Mouse (Mus musculus) ES-CJ7 (cell line): Measurements from ENCODE around the gene Fgf15.

ENCODE experiments used
- DNase-seq: peaks from one replicate; pipeline ENCODE4 v3.0.0; 2011; ENCODE audit warnings: low read depth, low spot score

Gene Fgf15

GRCm38 (mm10) chr7:144890661-144891060 lies 5.7 kb upstream of the Fgf15 start:
- DNase-seq, result peak; percentile 52

DNA sequence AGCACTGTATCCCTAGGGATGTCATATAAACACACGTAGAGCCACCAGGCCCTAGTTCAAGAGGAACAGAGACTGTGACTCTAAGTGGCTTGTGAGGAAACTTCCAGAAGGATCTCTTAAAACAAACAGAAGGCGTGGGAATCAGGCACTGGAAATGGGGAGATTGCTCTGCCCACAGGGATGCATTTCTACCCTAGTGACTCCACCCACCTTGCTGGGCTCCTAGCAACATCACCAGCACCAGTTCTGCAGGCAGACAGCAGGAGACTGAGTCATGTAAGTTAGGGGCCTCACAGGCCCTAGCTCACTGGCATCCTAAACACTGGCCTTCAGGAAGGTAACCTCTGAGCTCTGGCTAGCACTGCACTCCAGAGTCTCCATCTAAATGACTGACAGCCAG lies 4.5 kb upstream of the Fgf15 start:
- no peak for DNase-seq

- DNase-seq, result peak; percentile 43
Observed at GRCm38 (mm10) chr7:144892322-144892721, 4.0 kb upstream of the Fgf15 start.

DNA sequence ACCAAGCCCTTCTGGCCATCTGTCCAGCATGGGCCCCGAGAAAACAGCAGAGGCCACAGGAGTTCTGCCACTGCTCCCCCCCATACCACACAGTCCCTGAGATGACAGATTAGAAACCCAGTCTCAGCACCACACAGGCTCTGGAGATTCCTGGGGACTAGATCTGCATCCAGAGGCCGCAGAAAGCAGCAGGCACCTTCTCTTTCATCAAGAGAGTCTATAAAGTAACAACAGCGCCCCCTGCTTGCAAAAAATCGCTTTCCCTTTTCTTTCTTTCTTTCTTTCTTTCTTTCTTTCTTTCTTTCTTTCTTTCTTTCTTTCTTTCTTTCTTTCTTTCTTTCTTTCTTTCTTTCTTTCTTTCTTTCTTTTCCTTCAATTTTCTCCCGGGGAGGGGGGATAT lies 2.1 kb upstream of the Fgf15 start:
- DNase-seq, result peak; percentile 52

- DNase-seq, result no peak
Observed at GRCm38 (mm10) chr7:144894706-144895105, 1.6 kb upstream of the Fgf15 start.

DNA sequence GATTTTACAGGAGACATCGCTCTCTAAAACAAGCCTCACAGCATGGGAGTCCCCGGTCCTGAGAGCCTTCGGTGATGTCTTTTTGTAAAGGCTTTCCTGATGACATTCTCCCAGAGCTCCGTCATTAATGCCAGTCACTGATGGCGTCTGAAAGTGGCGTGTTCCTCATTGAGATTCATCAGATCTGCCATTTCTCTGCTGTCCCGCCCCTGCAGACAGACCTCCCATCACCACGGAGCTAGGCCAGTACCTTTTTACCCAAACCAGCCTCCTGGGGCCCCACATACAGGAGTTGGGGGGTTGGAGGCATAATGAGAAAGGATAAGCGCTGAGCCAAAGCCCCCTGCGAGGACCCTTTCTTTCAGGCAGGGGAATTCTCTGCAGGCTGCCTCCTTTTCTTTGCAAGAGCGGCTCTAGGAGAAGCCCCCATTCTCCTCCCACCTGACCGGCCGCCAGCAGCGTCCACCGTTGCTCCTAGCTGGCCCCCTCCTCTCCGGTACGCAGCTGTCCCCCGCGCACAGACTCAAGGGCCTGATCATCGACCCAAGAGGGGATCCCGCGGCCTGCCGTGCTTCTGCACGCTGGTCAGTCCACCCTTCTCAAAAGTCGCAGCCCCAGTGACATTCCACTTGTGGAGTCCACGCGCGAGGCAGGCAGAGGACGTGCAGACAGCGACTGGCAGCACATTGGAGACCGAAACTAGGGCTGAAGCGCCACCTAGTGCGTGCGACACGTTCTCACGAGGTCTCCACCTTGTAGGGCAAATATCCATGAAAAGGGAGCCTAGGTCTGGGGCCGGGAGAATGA lies 823 bp upstream of the Fgf15 start:
- DNase-seq, result peak; percentile 91

GRCm38 (mm10) chr7:144898506-144898905 lies 2.2 kb downstream of the Fgf15 start:
- peak; percentile 37 for DNase-seq

DNA sequence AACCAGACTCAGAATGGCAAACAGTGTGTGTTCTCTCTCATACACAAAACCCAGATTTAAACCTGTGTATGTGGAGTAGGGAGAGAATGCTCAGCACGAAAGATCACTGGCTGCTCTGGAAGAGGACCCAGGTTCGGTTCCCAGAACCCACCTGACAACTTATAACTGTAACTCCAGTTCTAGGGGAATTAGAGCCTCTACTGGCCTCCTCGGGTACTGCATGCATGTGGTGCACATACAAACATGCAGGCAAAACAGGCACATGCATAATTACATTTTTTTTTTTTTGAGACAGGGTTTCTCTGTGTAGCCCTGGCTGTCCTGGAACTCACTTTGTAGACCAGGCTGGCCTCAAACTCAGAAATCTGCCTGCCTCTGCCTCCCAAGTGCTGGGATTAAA lies 9.2 kb downstream of the Fgf15 start:
- peak; percentile 63 for DNase-seq

- peak; percentile 73 for DNase-seq
Observed at GRCm38 (mm10) chr7:144906708-144907397, 10.5 kb downstream of the Fgf15 start.

GRCm38 (mm10) chr7:144907793-144908192 lies 11.5 kb downstream of the Fgf15 start:
- peak; percentile 86 for DNase-seq

GRCm38 (mm10) chr7:144908705-144909104 lies 12.4 kb downstream of the Fgf15 start:
- DNase-seq, result peak; percentile 90

DNA sequence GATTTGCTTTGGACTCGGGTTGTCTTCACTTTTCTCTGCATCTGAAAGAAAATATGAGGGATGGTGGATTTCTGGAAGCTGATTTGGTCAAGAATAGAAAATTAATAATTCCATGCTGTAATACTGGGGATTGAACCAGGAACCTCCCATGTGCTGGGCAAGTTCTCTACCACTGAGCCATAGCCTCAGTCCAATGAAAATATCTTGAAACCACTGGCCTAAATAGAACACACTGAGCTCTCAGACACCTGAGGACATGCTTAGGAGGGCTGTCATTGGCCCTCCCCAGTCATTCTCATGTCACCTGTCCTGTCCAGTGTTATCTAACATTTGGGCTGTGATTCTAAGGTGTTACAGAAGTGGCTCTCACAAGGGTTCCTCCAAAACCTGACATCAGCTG lies 14.8 kb downstream of the Fgf15 start:
- DNase-seq, result no peak

DNA sequence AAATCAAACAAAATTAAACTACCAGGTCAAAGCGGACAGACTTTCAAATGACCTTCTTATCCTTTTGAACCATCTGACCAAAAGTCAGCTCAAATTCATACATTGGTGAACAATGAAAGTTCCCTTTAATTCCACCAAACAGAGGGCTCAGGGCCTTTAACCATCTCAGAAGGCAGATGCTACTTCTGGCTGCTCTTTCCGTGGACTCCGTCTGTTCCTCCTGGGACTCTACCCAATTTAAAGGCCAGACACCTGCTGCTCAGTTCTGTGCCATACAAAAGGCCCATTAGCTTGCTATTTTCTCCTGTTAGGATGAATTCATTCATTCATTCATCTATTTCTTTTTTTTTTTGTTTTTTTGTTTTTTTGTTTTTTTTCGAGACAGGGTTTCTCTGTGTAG lies 16.6 kb downstream of the Fgf15 start:
- no peak for DNase-seq

DNA sequence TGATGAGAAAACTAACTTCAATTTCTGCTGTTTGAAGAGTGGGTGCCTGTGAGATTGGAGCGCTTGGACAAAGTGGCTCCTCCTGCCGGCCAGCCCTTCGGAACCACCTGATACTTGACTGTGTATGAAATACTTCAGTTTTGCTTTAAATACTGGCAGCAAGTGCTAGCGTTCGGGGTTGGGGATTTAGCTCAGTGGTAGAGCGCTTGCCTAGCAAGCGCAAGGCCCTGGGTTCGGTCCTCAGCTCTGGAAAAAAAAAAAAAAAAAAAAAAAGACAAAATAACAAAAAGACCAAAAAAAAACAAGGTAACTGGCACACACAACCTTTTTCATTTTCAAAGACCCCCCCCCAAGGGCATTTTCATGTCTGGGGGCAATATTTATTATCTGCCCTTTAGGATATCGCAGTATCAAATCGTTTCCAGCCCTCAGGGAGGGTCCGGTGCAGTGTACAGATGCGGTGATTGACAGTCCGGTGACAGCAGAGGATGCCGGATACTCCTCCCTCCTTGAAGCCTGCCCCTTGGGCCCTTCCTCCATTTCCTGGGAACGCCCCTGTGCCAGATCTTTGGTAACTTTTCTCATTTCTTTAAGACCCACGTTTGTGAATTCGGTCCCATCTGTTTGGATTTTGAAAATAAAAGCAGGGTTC lies 18.1 kb downstream of the Fgf15 start:
- DNase-seq, result peak; percentile 84

- DNase-seq, result peak; percentile 95
Observed at GRCm38 (mm10) chr7:144914948-144915750, 18.8 kb downstream of the Fgf15 start, which contains the start of gene LTO1. Gene LTO1 (plus strand): TSS chr7:144915100.

- DNase-seq, result no peak
Observed at GRCm38 (mm10) chr7:144918823-144919222, 22.5 kb downstream of the Fgf15 start.

GRCm38 (mm10) chr7:144927591-144927990 lies 31.3 kb downstream of the Fgf15 start:
- no peak for DNase-seq

GRCm38 (mm10) chr7:144928009-144928888 lies 31.9 kb downstream of the Fgf15 start:
- no peak for DNase-seq

DNA sequence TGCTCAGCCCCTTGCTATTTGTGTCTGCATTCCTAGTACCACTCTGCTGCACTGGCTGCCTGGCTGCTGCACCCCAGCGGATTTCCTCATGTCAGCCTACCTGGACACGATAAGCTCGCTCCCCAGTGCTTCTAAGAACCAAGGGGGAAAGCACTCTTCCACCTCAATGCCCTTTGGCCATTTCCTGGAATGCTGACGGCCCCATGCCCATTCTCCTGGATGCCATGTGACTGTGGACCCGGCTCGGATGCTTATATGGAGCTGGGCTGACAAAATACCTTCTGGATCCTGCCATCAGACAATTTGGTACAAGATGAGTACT lies 32.5 kb downstream of the Fgf15 start:
- DNase-seq, result no peak

DNA sequence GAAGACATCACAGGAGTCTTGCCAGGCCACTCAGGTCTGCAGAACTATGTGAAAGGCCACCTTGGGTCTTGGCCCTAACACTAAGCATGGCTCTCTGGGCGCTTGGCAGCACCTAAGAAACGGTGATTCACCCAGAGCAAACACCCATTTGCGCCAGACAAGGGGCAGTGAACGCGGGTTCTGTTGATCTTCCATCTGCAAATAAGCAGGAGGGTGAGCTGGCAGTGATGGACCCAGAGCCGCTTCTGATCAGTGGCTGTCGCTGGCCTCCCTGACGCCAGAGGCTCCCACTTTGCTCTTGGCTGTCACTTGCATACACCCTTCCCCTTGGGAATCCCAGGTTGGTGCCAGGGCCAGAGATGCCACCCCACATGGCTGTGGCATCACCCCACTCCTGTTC lies 33.2 kb downstream of the Fgf15 start:
- no peak for DNase-seq

DNA sequence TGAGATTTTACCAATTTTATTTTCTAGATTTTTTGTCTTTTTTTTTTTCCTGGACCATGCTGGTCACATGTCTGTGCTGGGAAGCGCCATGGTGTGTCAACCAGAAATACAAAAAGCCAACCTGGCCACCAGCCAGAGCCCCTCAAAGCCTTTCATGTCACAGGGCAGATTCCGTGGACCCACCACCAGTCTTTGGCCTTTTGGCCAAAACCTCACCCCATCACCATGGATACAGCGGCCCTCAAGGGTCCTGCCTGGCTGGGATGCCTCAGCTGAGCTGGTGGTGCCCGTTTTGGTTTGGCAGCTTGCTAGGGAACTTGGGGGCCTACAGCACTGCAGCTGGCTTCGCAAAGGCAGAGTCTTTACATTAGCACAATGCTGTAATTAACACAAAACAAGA lies 33.6 kb downstream of the Fgf15 start:
- DNase-seq, result no peak
